Mouse (Mus musculus): Measurements from ENCODE around the gene Tor1aip1.

- TF ChIP-seq CTCF (IDR thresholded peaks at IDR 0.05; ENCODE audit: insufficient read depth, low read depth, low read length) (no peak), POLR2A (IDR thresholded peaks at IDR 0.05; ENCODE audit: insufficient read depth, low read depth, low read length) (no peak)
Measured at GRCm38 (mm10) chr1:156070106-156070505, 33.8 kb upstream of the Tor1aip1 start.
